Mouse (Mus musculus) testis, adult 10 weeks (tissue): ENCODE results near the gene Ramac. TPM values are rescaled to one million over a fixed set of nuclear protein-coding genes. Genes with fewer than 3 reads are reported as not detected.

ENCODE experiments used
- polyA plus RNA-seq: library from polyadenylated mRNA; stranded (reverse); fragments of 350-450 nt; fragmentation: Illumina TruSeq; extraction: RNeasy Lipid Tissue Mini Kit (QIAGEN cat#74804); gene quantifications from one replicate; pipeline ENCODE4 v1.2.3, GENCODE M21; 2014; ENCODE audit warnings: low read depth, low replicate concordance

The Ramac gene
- 93.6 TPM for polyA plus RNA-seq

GRCm38 (mm10) chr7:81762180-81763109 is at the start of gene Ramac:
TSS of gene Ramac (plus strand) at chr7:81762925.

GRCm38 (mm10) chr7:81789095-81789757 is 26.5 kb downstream of the Ramac start, which contains the start of gene 3110040N11Rik:
TSS of gene 3110040N11Rik (minus strand) at chr7:81789478.

Other genes starting within 250 kb of the Ramac start
- 0.22 TPM for gene Fsd2, start 196.0 kb upstream of the Ramac start, polyA plus RNA-seq
- gene Whamm, start 191.7 kb upstream of the Ramac start, polyA plus RNA-seq = 29.0 TPM
- gene Homer2, start 55.4 kb upstream of the Ramac start, polyA plus RNA-seq = 0.50 TPM
- gene 3110040N11Rik, start 26.6 kb downstream of the Ramac start, polyA plus RNA-seq = 4.5 TPM
- gene Btbd1, start 66.5 kb downstream of the Ramac start, polyA plus RNA-seq = 1,244 TPM
- not detected for gene Gm10160, start 92.9 kb downstream of the Ramac start, polyA plus RNA-seq
- 6.6 TPM for gene Tm6sf1, start 96.1 kb downstream of the Ramac start, polyA plus RNA-seq
- 33.6 TPM for gene Hdgfl3, start 171.5 kb downstream of the Ramac start, polyA plus RNA-seq
- gene Bnc1, start 229.4 kb downstream of the Ramac start, polyA plus RNA-seq = 1.1 TPM